Mouse (Mus musculus) lung, postnatal 0 days (tissue): ENCODE measurements around the gene Gpr84. TPM values are rescaled to one million over a fixed set of nuclear protein-coding genes. Genes with fewer than 3 reads are reported as not detected.

Experiments
- ATAC-seq: fragments of 200-750 bp; cut with Nextera tagmentation; 2 replicates; pipeline ENCODE4 v1.8.0; 2017; ENCODE audit warnings: moderate library complexity
- DNase-seq: peaks from one replicate; pipeline ENCODE4 v3.0.0-alpha.2; 2016; ENCODE audit warnings: low spot score
- H3K27ac ChIP-seq: fragments of 300-500 bp; sonication (generic); 2 replicates; pipeline ENCODE4 v1.5.1; 2014; ENCODE audit warnings: antibody characterized with exemption, mild to moderate bottlenecking, low read length, mixed read lengths
- H3K27me3 ChIP-seq: fragments of 300-500 bp; sonication (generic); replicated peaks from 2 replicates; pipeline ENCODE4 v1.6.1; 2014; ENCODE audit warnings: low read length, mixed read lengths; ENCODE audit not compliant: insufficient read depth
- H3K36me3 ChIP-seq: fragments of 300-500 bp; sonication (generic); 2 replicates; pipeline ENCODE4 v1.6.1; 2014; ENCODE audit warnings: low read length, mixed read lengths; ENCODE audit not compliant: insufficient read depth
- H3K4me1 ChIP-seq: fragments of 300-500 bp; sonication (generic); 2 replicates; pipeline ENCODE4 v1.6.1; 2014; ENCODE audit warnings: antibody characterized with exemption, low read depth, low read length, mixed read lengths; ENCODE audit not compliant: insufficient read depth
- H3K4me2 ChIP-seq: fragments of 300-500 bp; sonication (generic); replicated peaks from 2 replicates; pipeline ENCODE4 v1.6.1; 2014; ENCODE audit warnings: low read depth, mild to moderate bottlenecking, low read length, moderate library complexity, mixed read lengths
- H3K4me3 ChIP-seq: fragments of 300-500 bp; sonication (generic); 2 replicates; pipeline ENCODE4 v1.5.1; 2014; ENCODE audit warnings: low read depth, low read length
- H3K9ac ChIP-seq: fragments of 300-500 bp; sonication (generic); replicated peaks from 2 replicates; pipeline ENCODE4 v1.6.1; 2014; ENCODE audit warnings: low read depth, mild to moderate bottlenecking
- H3K9me3 ChIP-seq: fragments of 300-500 bp; sonication (generic); 2 replicates; pipeline ENCODE4 v1.6.1; 2016; ENCODE audit warnings: low read length, mixed read lengths
- CTCF ChIP-seq: IDR thresholded peaks from 2 replicates; pipeline ENCODE4 v1.5.1; 2016; ENCODE audit warnings: antibody characterized with exemption, mild to moderate bottlenecking
- EP300 ChIP-seq: IDR thresholded peaks from 2 replicates; pipeline ENCODE4 v1.6.1; 2016; ENCODE audit warnings: antibody characterized with exemption, mild to moderate bottlenecking, control low read depth
- whole genome bisulfite sequencing: fragments of 180-500 bp; shearing (Covaris S2); extraction: QIAGEN DNeasy Blood & Tissue Kit; methylation state at CpG from one replicate; pipeline ENCODE4 v1.1.7; 2014; 5-methylcytosine and 5-hydroxymethylcytosine counted together
- polyA plus RNA-seq: library from polyadenylated mRNA; unstranded; fragments of >200 nt; fragmentation: Nextera tagmentation; extraction: Ambion mirVana; gene quantifications from 2 replicates; pipeline ENCODE4 v1.2.1, GENCODE M21; 2015

Gpr84 gene
- polyA plus RNA-seq, 1 experiment from 2014 or later, result 0.67 TPM

GRCm38 (mm10) chr15:103290417-103290816 is 20.0 kb downstream of the Gpr84 start:
- TF ChIP-seq CTCF, result no peak
- Histone ChIP-seq H3K4me2 (no peak overlapping the region), H3K27ac (no peak overlapping the region), H3K36me3 (peaks cover 9% of the 10 kb centered on the region; the same call in 1 of the 2 replicates), H3K4me1 (peaks cover 3% of the 10 kb centered on the region; the same call in 1 of the 2 replicates), H3K4me3 (no peak overlapping the region), H3K9me3 (no peaks in the 10 kb centered on the region), H3K27me3 (no peaks in the 10 kb centered on the region), H3K9ac (no peak overlapping the region)
- DNase-seq (no peak), ATAC-seq (peak; percentile 31; the same call in 1 of the 2 replicates)
- WGBS, result 60% methylated on average over 6 of the region's 6 CpGs

- H3K36me3 ChIP-seq, result peaks cover 9% of the 10 kb centered on the region; the same call in 1 of the 2 replicates
- no peaks in the 10 kb centered on the region for H3K27me3 ChIP-seq
- ATAC-seq (no peak), DNase-seq (no peak)
- H3K4me1 ChIP-seq, result peaks cover 3% of the 10 kb centered on the region; the same call in 1 of the 2 replicates
- H3K4me3 ChIP-seq, result no peak overlapping the region
- H3K9ac ChIP-seq, result no peak overlapping the region
- 67% methylated on average over 5 of the region's 5 CpGs for WGBS
- H3K4me2 ChIP-seq, result no peak overlapping the region
- no peak overlapping the region for H3K27ac ChIP-seq
- H3K9me3 ChIP-seq, result no peaks in the 10 kb centered on the region
- TF ChIP-seq CTCF (no peak), EP300 (no peak)
These were observed 20.8 kb downstream of the Gpr84 start for GRCm38 (mm10) chr15:103289600-103289999.

GRCm38 (mm10) chr15:103285778-103286417 is 24.5 kb downstream of the Gpr84 start:
- H3K9ac ChIP-seq, result no peak overlapping the region
- DNase-seq (peak; percentile 69), ATAC-seq (peak; percentile 29)
- peaks cover 3% of the 10 kb centered on the region; the same call in 1 of the 2 replicates for H3K4me1 ChIP-seq
- H3K36me3 ChIP-seq, result no peaks in the 10 kb centered on the region
- H3K4me3 ChIP-seq, result no peak overlapping the region
- no peak overlapping the region for H3K4me2 ChIP-seq
- TF ChIP-seq EP300, result no peak
- TF ChIP-seq CTCF, result no peak
- peak overlapping the region; percentile 47 for H3K27ac ChIP-seq
- no peaks in the 10 kb centered on the region for H3K27me3 ChIP-seq
- no peaks in the 10 kb centered on the region for H3K9me3 ChIP-seq
- WGBS, result 19% methylated on average over 1 of the region's 1 CpGs

GRCm38 (mm10) chr15:103284647-103285046 is 25.8 kb downstream of the Gpr84 start:
- H3K27ac ChIP-seq, result peak overlapping the region; percentile 47; the same call in 1 of the 2 replicates
- ATAC-seq (peak; percentile 53; the same call in 1 of the 2 replicates), DNase-seq (no peak)
- H3K4me1 ChIP-seq, result peaks cover 3% of the 10 kb centered on the region; the same call in 1 of the 2 replicates
- H3K9ac ChIP-seq, result no peak overlapping the region
- no peaks in the 10 kb centered on the region for H3K27me3 ChIP-seq
- TF ChIP-seq EP300 (no peak), CTCF (peak; percentile 59)
- no peaks in the 10 kb centered on the region for H3K36me3 ChIP-seq
- no peak overlapping the region for H3K4me3 ChIP-seq
- 40% methylated on average over 2 of the region's 2 CpGs for WGBS
- H3K4me2 ChIP-seq, result no peak overlapping the region
- H3K9me3 ChIP-seq, result no peaks in the 10 kb centered on the region

DNA sequence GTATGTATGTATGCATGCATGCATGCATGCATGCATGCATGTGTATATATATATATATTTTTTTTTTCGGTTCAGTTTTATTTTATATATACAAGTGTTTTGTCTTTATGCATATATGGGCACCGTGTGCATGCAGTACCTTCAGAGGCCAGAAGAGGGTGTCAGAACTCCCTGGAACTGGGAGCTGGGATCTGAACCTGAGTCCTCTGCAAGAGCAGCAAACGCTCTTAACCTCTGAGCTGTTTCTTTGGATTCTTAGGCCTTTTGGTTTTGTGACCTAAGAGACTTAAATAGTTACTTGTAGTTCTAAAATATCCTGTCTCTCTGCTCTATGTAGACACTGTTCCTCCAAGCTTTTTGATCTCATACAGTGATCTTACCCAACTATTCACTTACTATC is 26.3 kb downstream of the Gpr84 start:
- no peak overlapping the region for H3K27ac ChIP-seq
- H3K9ac ChIP-seq, result no peak overlapping the region
- TF ChIP-seq CTCF (peak; percentile 78), EP300 (no peak)
- H3K27me3 ChIP-seq, result no peaks in the 10 kb centered on the region
- WGBS, result 56% methylated on average over 3 of the region's 3 CpGs
- ATAC-seq (no peak), DNase-seq (peak; percentile 60)
- H3K4me1 ChIP-seq, result peaks cover 3% of the 10 kb centered on the region; the same call in 1 of the 2 replicates
- H3K4me3 ChIP-seq, result no peak overlapping the region
- H3K36me3 ChIP-seq, result no peaks in the 10 kb centered on the region
- no peak overlapping the region for H3K4me2 ChIP-seq
- H3K9me3 ChIP-seq, result no peaks in the 10 kb centered on the region

DNA sequence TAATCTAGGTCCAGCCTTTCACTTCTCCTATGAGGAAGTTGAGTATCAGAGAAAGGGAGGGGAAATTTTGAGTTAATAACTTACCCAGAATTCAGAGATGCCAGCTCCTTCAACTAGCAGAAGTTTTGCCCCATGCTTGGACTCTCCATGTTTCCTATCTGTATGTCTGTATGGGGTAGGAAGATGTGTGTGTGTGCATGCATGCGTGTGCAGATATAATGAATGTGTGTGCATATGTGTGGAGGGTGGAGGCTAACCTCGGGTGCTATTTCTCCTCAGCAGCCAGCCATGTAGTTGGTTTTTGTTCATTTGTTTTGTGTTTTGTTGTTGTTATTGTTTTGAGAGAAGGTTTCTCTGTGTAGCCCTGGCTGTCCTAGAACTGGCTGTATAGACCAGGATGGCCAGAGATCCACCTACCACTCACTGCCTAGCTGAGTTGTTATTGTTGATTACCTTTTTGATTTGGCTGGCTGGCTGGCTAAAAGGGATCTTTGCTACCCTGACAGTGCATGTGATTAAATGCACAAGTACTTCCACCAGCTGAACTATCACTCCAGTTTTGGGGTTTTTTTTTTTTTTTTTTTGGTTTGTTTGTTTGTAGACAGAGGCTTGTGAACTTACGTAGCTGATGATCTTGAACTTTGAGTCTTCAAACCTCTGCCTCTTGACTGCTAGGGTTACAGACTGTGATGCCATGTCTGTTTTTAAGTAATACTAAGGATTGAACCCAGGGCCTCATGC is 28.8 kb downstream of the Gpr84 start:
- WGBS, result 96% methylated on average over 3 of the region's 3 CpGs
- Histone ChIP-seq H3K4me1 (peaks cover 3% of the 10 kb centered on the region; the same call in 1 of the 2 replicates), H3K4me3 (no peak overlapping the region), H3K27ac (no peak overlapping the region), H3K9ac (no peak overlapping the region), H3K9me3 (no peaks in the 10 kb centered on the region), H3K36me3 (no peaks in the 10 kb centered on the region), H3K4me2 (no peak overlapping the region), H3K27me3 (no peaks in the 10 kb centered on the region)
- no peak for ATAC-seq
- DNase-seq, result no peak
- no peak for TF ChIP-seq CTCF
- no peak for TF ChIP-seq EP300
